ENCODE assay signal across 12 mouse cellular contexts in the genomic region with DNA sequence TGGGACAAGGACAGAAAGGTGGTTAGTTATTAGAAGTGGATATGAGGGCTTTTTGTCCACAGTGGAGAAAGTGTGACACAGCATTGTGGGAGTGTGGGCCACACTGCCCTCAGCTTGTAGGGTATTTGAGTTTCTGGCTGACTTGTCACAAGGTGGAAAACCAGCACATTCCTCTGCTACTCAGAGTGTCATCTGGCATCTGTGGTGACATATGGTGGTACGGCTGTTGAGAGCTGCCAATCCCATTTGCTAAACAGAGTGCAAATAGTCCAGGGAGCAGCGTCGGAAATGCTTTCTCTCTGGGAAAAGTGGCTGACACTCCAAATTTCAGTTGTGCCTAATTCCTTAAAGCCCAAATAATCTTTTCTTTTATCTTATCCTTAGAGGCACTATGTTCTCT. TPM values are rescaled to one million over a fixed set of nuclear protein-coding genes. Genes with fewer than 3 reads are reported as not detected.
A peak's percentile ranks its signal among the peaks of the same experiment; 100 is the strongest.
DNase-seq lines count a peak whose midpoint lies in the region; ATAC-seq and TF ChIP-seq lines count a peak whose summit lies in the region.
"Had no signal": no experiment of that assay in that cellular context is flagged by ENCODE, and none has a peak within 500 bp of the region (broad histone marks: within the 10 kb centered on the region; RNA-seq: fewer than 3 reads in every experiment).

No protein-coding gene starts in this region.

- no peak overlapping the region for H3K4me2 ChIP-seq in hindbrain, postnatal 0 days (ENCODE audit: low read depth, low read length)
- H3K4me2 ChIP-seq: heart, embryonic 12.5 days; lung, embryonic 14.5 days had no signal

- peak; percentile 66; the same call in 1 of the 2 replicates for ATAC-seq in hindbrain, postnatal 0 days

- no peaks in the 10 kb centered on the region for H3K9me3 ChIP-seq in hindbrain, postnatal 0 days (ENCODE audit: low read length)
- no peaks in the 10 kb centered on the region for H3K9me3 ChIP-seq in hindbrain, embryonic 10.5 days
- H3K9me3 ChIP-seq: heart, embryonic 12.5 days had no signal

- H3K4me1 ChIP-seq in hindbrain, postnatal 0 days (ENCODE audit: insufficient read depth, low read length), result no peaks in the 10 kb centered on the region
- 0 out of 2 replicates have a peak, but pooled peaks cover 4% of the 10 kb centered on the region for H3K4me1 ChIP-seq in hindbrain, embryonic 10.5 days (replicated peaks)
- H3K4me1 ChIP-seq: heart, embryonic 12.5 days had no signal

- no peak for TF ChIP-seq CTCF in hindbrain, postnatal 0 days (IDR thresholded peaks at IDR 0.05; ENCODE audit: low read depth)

- 49% methylated on average over 3 of the region's 3 CpGs for WGBS in hindbrain, postnatal 0 days
- 76% methylated on average over 3 of the region's 3 CpGs for WGBS in hindbrain, embryonic 10.5 days

- H3K4me3 ChIP-seq in hindbrain, postnatal 0 days (ENCODE audit: low read length), result no peak overlapping the region
- H3K4me3 ChIP-seq in hindbrain, embryonic 10.5 days, result no peak overlapping the region
- H3K4me3 ChIP-seq: heart, embryonic 12.5 days had no signal

- no peak overlapping the region for H3K9ac ChIP-seq in hindbrain, postnatal 0 days (replicated peaks; ENCODE audit: low read length)
- H3K9ac ChIP-seq: heart, embryonic 12.5 days; lung, embryonic 14.5 days had no signal

- H3K27me3 ChIP-seq in hindbrain, postnatal 0 days (ENCODE audit: insufficient read depth, low read length), result no peaks in the 10 kb centered on the region
- no peaks in the 10 kb centered on the region for H3K27me3 ChIP-seq in hindbrain, embryonic 10.5 days (ENCODE audit: insufficient read depth, poor library complexity, severe bottlenecking)
- H3K27me3 ChIP-seq: CH12.LX; heart, embryonic 12.5 days had no signal

- no peaks in the 10 kb centered on the region for H3K36me3 ChIP-seq in hindbrain, postnatal 0 days (ENCODE audit: insufficient read depth, low read length)
- no peaks in the 10 kb centered on the region for H3K36me3 ChIP-seq in hindbrain, embryonic 10.5 days
- H3K36me3 ChIP-seq: heart, embryonic 12.5 days had no signal

- no peak overlapping the region for H3K27ac ChIP-seq in hindbrain, postnatal 0 days
- no peak overlapping the region for H3K27ac ChIP-seq in hindbrain, embryonic 10.5 days
- H3K27ac ChIP-seq: kidney, postnatal 0 days had no signal

- peak; percentile 65 for DNase-seq in hindbrain, postnatal 0 days (ENCODE audit: low spot score)
- no peak for DNase-seq in hindbrain, embryonic 10.5 days (ENCODE audit: low spot score)
- DNase-seq in cerebellum, adult 9-10 months, result peak; percentile 95
- peak; percentile 53 for DNase-seq in layer of hippocampus, adult 11-12 months (ENCODE audit: low spot score)
- DNase-seq in retina, embryonic 14.5 days (ENCODE audit: low spot score), result peak; percentile 33
- no peak for DNase-seq in thymus, postnatal 14 days
- no peak for DNase-seq in spleen, postnatal 4 days (ENCODE audit: low spot score in 2 of 2)
- DNase-seq: adrenal gland, postnatal 36 days; lung, embryonic 14.5 days had no signal

RNA-seq across cellular contexts. Expression of gene Anks1b, which starts 46.4 kb away (rescaled TPM):
- total RNA-seq in hindbrain, postnatal 0 days (2014; rRNA removed), result 125 and 156 TPM in 2 replicates
- polyA plus RNA-seq in hindbrain, postnatal 0 days (2015; fragmentation: Nextera tagmentation; extraction: Ambion mirVana), result 98.9 and 104 TPM in 2 replicates
- 1.6 and 4.1 TPM in 2 replicates for polyA plus RNA-seq in hindbrain, embryonic 10.5 days (2016; fragmentation: Nextera tagmentation; extraction: Ambion mirVana)

Comparison
In these comparisons a context has a peak if more than half of its experiments do, and no peak if none do; other contexts are left out.
1. DNase-seq: peak in hindbrain, postnatal 0 days (single experiment), cerebellum, adult 9-10 months (single experiment), layer of hippocampus, adult 11-12 months (single experiment) and retina, embryonic 14.5 days (single experiment); none in hindbrain, embryonic 10.5 days (single experiment), thymus, postnatal 14 days (single experiment) and spleen, postnatal 4 days (0 of 2).
2. RNA of gene Anks1b, which starts 46.4 kb away (polyA plus RNA-seq): 98.9 to 104 TPM in hindbrain, postnatal 0 days; 1.6 to 4.1 TPM in hindbrain, embryonic 10.5 days; every median in the first group is over 10 times any median in the second.